Mouse (Mus musculus) ovary, adult 18-20 months (tissue): ENCODE data around the gene Zbtb43.

Experiments used
- DNase-seq: peaks from one replicate; pipeline ENCODE4 v3.0.0; 2022; ENCODE audit warnings: low spot score, mixed read lengths

Zbtb43 gene

DNA sequence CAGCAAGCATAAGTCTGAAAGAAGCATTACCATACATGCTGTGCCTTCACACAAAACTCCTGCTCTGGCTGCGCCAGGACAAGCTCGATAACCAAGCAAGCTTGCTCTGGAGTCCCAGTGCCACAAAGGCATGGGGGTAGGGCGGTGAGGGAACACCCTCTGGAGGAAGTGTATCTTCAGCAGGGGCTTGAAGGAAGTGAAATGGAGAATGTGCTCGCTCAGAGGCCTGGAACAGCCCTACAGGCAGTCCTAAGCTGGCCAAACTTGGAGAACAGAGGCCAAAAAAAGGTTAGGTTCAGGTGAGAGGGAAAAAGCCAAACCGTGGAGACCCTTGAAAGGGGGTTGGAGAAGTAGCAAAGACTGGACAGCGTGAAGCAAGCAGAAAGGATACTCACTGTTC, 39.0 kb downstream of the Zbtb43 start:
- no peak for DNase-seq

- no peak for DNase-seq
Measured at GRCm38 (mm10) chr2:33426640-33427398, 41.5 kb downstream of the Zbtb43 start.

DNA sequence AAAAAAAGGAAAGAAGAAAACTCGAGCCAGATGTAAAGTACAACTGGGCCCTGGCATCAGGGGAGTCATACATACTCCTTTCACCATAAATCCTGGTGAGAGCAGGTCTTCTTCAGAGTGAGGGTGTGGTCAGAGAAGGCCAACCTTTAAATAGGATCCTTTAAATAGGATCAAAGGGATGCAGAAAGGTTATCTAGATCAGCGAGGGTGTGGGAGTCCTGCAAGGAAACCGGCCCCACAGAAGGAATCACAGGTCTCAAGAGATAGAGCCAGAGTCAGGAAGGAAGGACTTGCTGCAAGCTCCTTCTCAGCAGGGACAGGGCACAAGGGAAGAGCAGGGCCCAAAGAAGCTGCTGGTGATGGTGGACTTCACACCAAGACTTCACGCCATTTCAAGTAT, 50.9 kb downstream of the Zbtb43 start:
- DNase-seq: no peak

- DNase-seq: no peak
Measured at GRCm38 (mm10) chr2:33414019-33414418, 54.3 kb downstream of the Zbtb43 start.

- DNase-seq: no peak
Measured at GRCm38 (mm10) chr2:33412111-33412510, 56.2 kb downstream of the Zbtb43 start.

- DNase-seq: no peak
Measured at GRCm38 (mm10) chr2:33403511-33404003, 64.8 kb downstream of the Zbtb43 start.

- no peak for DNase-seq
Measured at GRCm38 (mm10) chr2:33402638-33403037, 65.7 kb downstream of the Zbtb43 start.

- no peak for DNase-seq
Measured at GRCm38 (mm10) chr2:33402236-33402635, 66.1 kb downstream of the Zbtb43 start.

DNA sequence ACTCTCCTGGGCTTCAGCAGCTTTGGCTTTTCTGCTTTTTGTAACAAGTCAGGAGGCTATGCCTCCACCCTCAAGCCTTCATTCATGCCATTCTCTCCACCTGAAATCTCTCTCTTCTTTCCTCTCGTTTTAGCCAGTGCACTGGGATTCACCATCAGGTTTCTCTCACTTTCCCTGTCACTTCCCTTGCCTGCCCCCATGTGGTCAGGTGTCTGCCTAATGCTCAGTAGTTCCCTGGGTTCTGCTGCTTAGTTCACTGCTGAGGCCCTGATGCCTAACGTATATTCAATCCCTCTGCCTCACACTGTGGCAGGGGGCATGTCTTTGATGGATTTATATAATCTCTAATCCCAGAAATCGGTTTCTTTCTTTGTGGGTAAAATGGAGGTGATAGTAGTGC, 67.1 kb downstream of the Zbtb43 start:
- DNase-seq: no peak

DNA sequence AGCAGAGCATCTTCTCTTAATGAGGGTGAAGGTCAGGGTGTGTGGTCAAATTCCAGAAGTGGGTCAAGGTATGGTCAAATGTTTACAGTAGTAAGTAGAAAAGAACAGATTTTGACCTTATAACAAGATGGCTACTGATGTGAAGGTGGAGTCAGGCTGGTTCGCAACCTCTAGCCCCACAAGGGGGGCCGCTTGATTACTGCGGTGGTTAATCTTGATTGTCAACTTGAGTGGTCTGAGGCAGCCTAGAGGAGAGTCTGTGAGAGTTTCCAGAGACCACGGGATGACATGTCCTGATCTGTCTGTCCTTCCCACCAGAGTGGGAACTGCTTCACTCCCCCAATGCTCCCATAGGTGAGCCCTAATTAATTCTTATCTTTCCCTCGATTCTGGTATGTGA, 67.8 kb downstream of the Zbtb43 start:
- DNase-seq: no peak
